Mouse (Mus musculus) frontal cortex, postnatal 36 days (tissue): Measurements from ENCODE around the gene Lyzl4.

Experiments used
- DNase-seq, 2 experiments: peaks; one replicate each; pipeline ENCODE4 v3.0.0; 2022; ENCODE audit warnings: low spot score in 2 of 2

Gene Lyzl4

DNA sequence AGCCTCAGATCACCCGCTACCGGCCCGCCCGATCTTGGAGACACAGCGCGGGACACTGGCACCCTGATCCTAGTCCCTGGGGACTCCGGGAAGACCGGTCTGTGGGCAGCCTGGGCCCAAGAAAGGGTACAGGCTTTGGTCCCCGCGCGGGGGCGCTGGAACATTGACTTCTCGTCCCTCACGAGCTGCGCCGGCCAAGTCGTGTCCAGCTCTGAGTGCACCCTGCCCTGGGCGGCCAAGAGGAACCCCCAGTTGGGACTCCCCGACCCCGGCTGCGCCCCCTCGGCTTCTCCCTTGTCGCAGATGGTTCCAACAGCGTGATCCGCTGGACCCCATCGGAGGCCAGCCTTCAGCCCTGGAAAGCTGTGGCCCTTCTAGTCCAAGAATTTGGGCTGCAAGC is at the start of gene Lyzl4:
Gene Lyzl4 (minus strand): TSS at position 96 of the 400 bp plus-strand sequence.
- peak; percentile 76 to 84 for DNase-seq

DNA sequence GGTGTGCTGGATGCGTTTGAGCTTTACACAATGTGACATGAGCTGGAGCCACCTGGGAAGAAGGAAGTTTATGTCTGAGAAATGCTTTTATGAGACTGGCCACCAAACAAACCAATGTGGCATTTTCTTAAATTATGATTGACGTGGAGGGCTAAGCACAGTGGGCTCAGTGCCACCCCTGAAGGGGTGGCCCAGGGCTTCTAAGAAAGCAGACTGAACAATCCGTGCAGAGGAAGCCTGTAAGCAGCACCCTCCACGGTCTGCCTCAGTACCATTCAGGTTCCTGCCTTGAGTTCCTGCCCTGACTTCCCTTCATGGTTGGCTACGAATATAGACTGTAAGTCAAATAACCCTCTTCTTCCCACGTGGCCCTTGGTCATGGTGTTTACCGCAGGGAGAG is 48.8 kb upstream of the Lyzl4 start:
- DNase-seq = no peak

- peak; percentile 46 to 74 for DNase-seq
These were observed 48.3 kb upstream of the Lyzl4 start for GRCm38 (mm10) chr9:121690200-121690651.

DNA sequence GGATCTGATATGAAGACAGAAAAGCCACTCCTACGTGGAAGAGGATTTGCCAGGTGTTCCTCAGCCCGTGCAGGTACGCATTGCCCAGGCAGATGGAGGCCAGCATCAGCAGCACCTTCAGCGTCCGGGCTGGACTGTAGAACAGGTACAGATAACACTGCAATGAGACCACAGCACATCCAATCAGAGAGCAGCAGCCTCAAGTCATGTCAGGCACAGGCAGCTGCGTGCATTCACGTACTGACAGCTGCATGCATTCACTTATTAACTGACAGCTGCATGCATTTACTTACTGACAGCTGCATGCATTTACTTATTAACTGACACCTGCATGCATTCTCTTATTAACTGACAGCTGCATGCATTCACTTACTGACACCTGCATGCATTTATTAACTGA is 42.8 kb upstream of the Lyzl4 start:
- no peak for DNase-seq

DNA sequence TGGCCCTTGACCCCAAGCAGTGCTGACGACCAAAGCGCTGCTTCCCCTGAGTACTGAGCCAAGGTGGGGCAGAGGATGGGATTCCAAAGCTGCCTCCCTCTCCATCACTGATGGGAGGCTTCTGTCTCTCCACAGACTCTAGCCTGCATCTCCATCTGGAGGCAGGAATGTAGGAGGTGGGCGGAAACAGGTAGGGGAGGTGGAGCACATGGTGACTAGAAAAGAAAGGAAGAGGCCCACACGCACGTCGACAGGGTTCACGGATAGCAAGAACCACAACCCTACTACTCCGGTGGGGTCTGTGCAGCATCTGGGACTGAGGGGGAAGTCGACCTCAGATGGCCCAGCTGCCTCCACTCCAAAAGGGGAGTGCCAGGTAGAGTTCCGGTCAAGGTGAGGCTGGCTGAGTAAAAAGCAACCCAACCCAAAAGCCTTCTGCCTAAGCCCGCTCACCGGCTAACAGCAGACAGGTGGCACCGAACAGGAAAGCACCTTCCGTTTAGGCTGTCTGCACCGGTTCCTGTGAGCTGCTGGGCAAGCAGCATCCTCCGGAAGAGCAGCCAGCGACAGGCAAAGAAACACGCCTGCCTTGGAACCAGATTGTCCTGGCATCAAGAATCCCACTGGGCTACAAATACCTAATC is 40.3 kb upstream of the Lyzl4 start:
- no peak for DNase-seq

GRCm38 (mm10) chr9:121681191-121681590 is 39.3 kb upstream of the Lyzl4 start:
- DNase-seq = no peak

GRCm38 (mm10) chr9:121679549-121679948 is 37.7 kb upstream of the Lyzl4 start:
- peak in 1 of 2 experiments; percentile 37 for DNase-seq

DNA sequence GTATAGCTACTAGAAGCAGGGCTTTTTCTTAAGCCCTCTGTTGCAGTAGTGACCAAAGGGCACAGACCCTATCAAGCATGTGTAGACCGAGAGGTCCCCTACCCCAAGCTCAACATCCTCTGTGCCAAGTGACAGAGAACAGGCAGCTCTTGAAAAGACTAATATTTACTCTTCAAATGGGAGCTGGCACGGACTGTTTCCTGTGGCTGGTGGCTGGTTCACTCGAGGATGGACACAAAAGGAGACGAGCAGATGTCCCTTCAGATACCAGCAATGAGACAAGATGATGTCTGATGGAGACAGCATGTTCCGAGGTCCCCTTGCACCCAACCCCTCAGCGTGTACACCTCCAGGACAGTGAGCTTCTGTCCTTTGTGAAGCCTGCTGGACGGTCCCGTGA is 35.6 kb upstream of the Lyzl4 start:
- DNase-seq = no peak

- DNase-seq = no peak
These were observed 35.2 kb upstream of the Lyzl4 start for GRCm38 (mm10) chr9:121677069-121677468.

GRCm38 (mm10) chr9:121675556-121675955 is 33.7 kb upstream of the Lyzl4 start:
- DNase-seq = no peak

- no peak for DNase-seq
These were observed 33.1 kb upstream of the Lyzl4 start for GRCm38 (mm10) chr9:121675011-121675410.

GRCm38 (mm10) chr9:121673716-121674115 is 31.8 kb upstream of the Lyzl4 start:
- no peak for DNase-seq

DNA sequence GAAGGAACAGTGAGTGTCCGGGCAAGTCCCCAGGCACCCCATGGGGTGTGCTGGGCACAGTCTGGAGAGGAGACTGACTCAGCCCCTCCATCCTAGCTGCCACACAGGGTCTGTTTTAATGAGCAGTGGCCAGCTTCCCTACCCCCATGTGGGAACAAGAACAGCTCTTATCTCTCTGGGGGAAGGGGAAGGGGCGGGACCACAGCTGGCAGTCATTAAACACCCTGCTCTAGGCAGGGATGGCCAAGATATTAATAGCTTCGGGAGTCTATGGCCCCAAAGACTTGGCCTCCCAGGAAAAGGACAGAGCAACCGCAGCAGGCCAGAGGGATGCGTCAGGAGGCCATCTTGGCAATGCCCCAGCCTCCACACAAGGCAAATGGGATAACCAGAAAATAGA is 30.4 kb upstream of the Lyzl4 start:
- no peak for DNase-seq

DNA sequence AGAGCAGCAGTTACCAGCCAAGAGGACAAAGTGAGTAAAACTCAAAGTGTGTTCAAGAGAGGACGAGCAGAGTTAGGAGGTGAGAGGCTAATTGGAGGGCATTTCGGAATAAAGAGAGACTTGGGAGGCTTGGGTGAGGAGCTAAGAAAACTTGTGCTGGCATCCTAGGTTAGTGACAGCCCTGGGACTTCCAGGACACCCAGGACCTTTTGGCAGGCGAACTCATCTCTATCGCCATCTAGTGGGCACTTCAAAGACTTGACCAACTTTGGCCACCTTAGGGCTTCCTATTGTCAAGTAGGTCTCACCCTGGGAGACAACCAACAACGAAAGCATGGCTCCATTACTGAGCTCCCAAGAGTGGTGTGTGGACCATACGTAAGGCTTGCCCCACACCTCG is 29.4 kb upstream of the Lyzl4 start:
- peak in 1 of 2 experiments; percentile 31 for DNase-seq

DNA sequence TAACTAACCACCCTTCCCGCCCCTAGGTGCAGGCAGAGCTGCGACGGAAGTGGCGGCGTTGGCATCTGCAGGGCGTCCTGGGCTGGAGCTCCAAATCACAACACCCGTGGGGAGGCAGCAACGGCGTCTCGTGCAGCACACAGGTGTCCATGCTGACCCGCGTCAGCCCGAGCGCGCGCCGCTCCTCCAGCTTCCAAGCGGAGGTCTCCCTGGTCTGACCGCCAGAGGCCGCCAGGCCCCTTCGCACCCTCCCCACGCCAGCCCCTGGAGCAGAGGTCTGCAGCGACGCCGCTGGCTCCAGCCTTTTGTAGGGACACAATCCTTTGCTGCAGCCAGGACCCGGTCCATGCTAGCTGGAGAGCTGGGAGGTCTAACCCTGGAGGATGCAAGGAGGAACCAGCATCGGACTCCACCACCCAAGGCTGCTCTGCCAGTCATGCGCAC is 27.5 kb upstream of the Lyzl4 start:
- DNase-seq = peak; percentile 50 to 51

- DNase-seq = peak in 1 of 2 experiments; percentile 36
These were observed 25.9 kb upstream of the Lyzl4 start for GRCm38 (mm10) chr9:121667822-121668221.

GRCm38 (mm10) chr9:121666957-121667630 is 25.2 kb upstream of the Lyzl4 start:
- peak; percentile 66 to 79 for DNase-seq

GRCm38 (mm10) chr9:121664104-121664503 is 22.2 kb upstream of the Lyzl4 start:
- peak; percentile 42 to 82 for DNase-seq

GRCm38 (mm10) chr9:121663467-121663866 is 21.6 kb upstream of the Lyzl4 start:
- peak; percentile 44 to 46 for DNase-seq

- DNase-seq = no peak
These were observed 17.9 kb upstream of the Lyzl4 start for GRCm38 (mm10) chr9:121659791-121660190.

- no peak for DNase-seq
These were observed 16.4 kb upstream of the Lyzl4 start for GRCm38 (mm10) chr9:121658248-121658647.

DNA sequence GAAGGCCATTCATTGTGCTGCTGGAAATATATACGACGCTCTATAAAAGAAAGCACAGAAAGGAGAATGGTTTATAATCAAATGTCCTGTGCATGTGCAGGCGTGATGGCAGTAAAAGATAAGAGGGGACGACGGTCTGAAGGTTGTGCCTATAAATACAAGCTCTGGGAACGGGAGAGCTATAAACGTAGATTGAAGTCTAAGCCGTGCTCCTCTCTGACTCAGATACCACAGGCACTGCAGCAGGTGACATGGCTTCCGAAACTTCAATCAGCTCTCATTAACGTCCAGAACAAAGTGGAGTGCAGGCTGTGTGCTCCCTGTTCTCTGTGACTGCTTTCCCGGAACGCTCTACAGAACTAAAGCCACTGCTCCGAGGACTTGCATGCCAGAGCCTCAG is 15.2 kb upstream of the Lyzl4 start:
- no peak for DNase-seq

GRCm38 (mm10) chr9:121656322-121656721 is 14.4 kb upstream of the Lyzl4 start:
- no peak for DNase-seq
